Comparison of ENCODE assay signal across 8 mouse cellular contexts in the genomic region with DNA sequence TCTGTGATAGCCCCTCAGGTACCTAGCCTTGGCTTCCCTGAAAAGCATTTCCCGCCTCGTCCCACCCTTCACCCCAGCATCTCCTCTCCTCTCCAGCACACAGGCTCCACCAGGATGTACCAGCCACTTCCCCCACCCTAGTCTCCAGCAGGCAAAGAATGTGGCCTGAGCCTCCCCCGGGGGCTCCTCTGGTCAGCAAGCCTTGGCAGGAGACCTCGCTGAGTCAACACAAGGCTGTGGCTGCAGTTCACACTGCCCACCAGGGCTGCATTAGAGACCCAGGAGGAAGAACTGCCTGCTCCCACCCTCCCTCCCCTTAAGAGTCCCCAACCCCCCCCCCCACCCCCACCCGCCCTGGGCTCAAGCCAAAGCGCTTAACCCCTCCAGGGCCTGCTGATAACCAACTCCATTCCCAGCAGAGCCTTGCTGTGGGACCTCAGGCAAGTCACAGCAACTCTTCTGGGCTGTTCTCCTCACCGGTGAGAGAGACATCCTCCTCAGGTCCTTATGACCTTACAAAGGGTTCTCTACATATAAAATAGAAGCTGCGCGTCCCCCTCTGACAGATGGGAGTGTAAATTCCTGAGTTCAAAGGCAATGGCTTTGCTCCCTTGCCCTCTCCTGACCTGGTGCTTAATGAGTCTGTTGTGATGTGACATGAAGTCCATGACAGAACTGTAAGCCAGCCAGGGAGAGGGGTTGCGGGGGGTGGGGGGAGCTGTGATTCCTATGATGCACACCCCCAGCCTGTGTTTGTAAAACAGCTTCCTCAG. TPM values are rescaled to one million over a fixed set of nuclear protein-coding genes. Genes with fewer than 3 reads are reported as not detected.
DNase-seq lines count a peak whose midpoint lies in the region; ATAC-seq and TF ChIP-seq lines count a peak whose summit lies in the region.

No protein-coding gene starts in this region.

- TF ChIP-seq CTCF in embryonic fibroblast, embryonic 13.5 days (IDR thresholded peaks at IDR 0.05; ENCODE audit: borderline replicate concordance, insufficient read depth, low read length): no peak

- H3K4me1 ChIP-seq in forebrain, embryonic 12.5 days: peaks cover 40% of the 10 kb centered on the region
- H3K4me1 ChIP-seq in forebrain, embryonic 13.5 days: peaks cover 24% of the 10 kb centered on the region
- peaks cover 11% of the 10 kb centered on the region for H3K4me1 ChIP-seq in embryonic fibroblast, embryonic 13.5 days (ENCODE audit: control insufficient read depth, insufficient read depth, low read length)
- peaks cover 69% of the 10 kb centered on the region for H3K4me1 ChIP-seq in kidney, embryonic 15.5 days
- H3K4me1 ChIP-seq in midbrain, embryonic 14.5 days (ENCODE audit: control insufficient read depth, insufficient read depth, low read length): peaks cover 21% of the 10 kb centered on the region

- H3K9me3 ChIP-seq in forebrain, embryonic 12.5 days: no peaks in the 10 kb centered on the region
- H3K9me3 ChIP-seq in forebrain, embryonic 13.5 days (replicated peaks): no peaks in the 10 kb centered on the region
- no peaks in the 10 kb centered on the region for H3K9me3 ChIP-seq in kidney, embryonic 15.5 days (replicated peaks)
- no peaks in the 10 kb centered on the region for H3K9me3 ChIP-seq in midbrain, embryonic 14.5 days (ENCODE audit: control insufficient read depth, low read length)

- ATAC-seq in forebrain, embryonic 12.5 days (ENCODE audit: low FRiP score): no peak
- no peak for ATAC-seq in forebrain, embryonic 13.5 days
- peak; percentile 17; the same call in 1 of the 2 replicates for ATAC-seq in kidney, embryonic 15.5 days (replicated peaks; ENCODE audit: low FRiP score)
- ATAC-seq in midbrain, embryonic 14.5 days (ENCODE audit: low FRiP score, low TSS enrichment): no peak

- 0 out of 2 replicates have a peak overlapping the region, but pooled peaks have one; percentile 4 for H3K9ac ChIP-seq in forebrain, embryonic 12.5 days
- H3K9ac ChIP-seq in forebrain, embryonic 13.5 days: no peak overlapping the region
- H3K9ac ChIP-seq in kidney, embryonic 15.5 days: no peak overlapping the region
- H3K9ac ChIP-seq in midbrain, embryonic 14.5 days (replicated peaks; ENCODE audit: low read length): no peak overlapping the region; the same call in 1 of the 2 replicates

- no peaks in the 10 kb centered on the region for H3K36me3 ChIP-seq in forebrain, embryonic 12.5 days (replicated peaks)
- H3K36me3 ChIP-seq in forebrain, embryonic 13.5 days (ENCODE audit: poor library complexity, severe bottlenecking): no peaks in the 10 kb centered on the region
- H3K36me3 ChIP-seq in kidney, embryonic 15.5 days: no peaks in the 10 kb centered on the region
- no peaks in the 10 kb centered on the region for H3K36me3 ChIP-seq in midbrain, embryonic 14.5 days (ENCODE audit: control insufficient read depth, insufficient read depth, low read length)

- H3K27ac ChIP-seq in forebrain, embryonic 12.5 days: peak overlapping the region; percentile 13; the same call in 1 of the 2 replicates
- no peak overlapping the region for H3K27ac ChIP-seq in forebrain, embryonic 13.5 days
- peak overlapping the region; percentile 74 for H3K27ac ChIP-seq in embryonic fibroblast, embryonic 13.5 days (ENCODE audit: insufficient read depth, low read length)
- peak overlapping the region; percentile 97 for H3K27ac ChIP-seq in kidney, embryonic 15.5 days
- 0 out of 2 replicates have a peak overlapping the region, but pooled peaks have one; percentile 57 for H3K27ac ChIP-seq in midbrain, embryonic 14.5 days (replicated peaks; ENCODE audit: low read depth, low read length)

- no peak overlapping the region for H3K4me2 ChIP-seq in forebrain, embryonic 12.5 days
- no peak overlapping the region for H3K4me2 ChIP-seq in forebrain, embryonic 13.5 days
- H3K4me2 ChIP-seq in kidney, embryonic 15.5 days: peak overlapping the region; percentile 10; the same call in 1 of the 2 replicates
- no peak overlapping the region for H3K4me2 ChIP-seq in midbrain, embryonic 14.5 days (ENCODE audit: low read length)

- H3K27me3 ChIP-seq in forebrain, embryonic 12.5 days: peaks cover 24% of the 10 kb centered on the region
- H3K27me3 ChIP-seq in forebrain, embryonic 13.5 days: no peaks in the 10 kb centered on the region
- H3K27me3 ChIP-seq in kidney, embryonic 15.5 days: no peaks in the 10 kb centered on the region
- no peaks in the 10 kb centered on the region for H3K27me3 ChIP-seq in midbrain, embryonic 14.5 days (ENCODE audit: control insufficient read depth, insufficient read depth, low read length)

- DNase-seq in midbrain, embryonic 14.5 days: no peak
- DNase-seq in ovary, postnatal 14 days (ENCODE audit: low spot score): no peak
- no peak for DNase-seq in gastrocnemius, adult 18-20 months (ENCODE audit: low spot score)
- no peak for DNase-seq in right cerebral cortex, postnatal 10 days (ENCODE audit: low spot score in 2 of 2)

- WGBS in forebrain, embryonic 12.5 days: 53% methylated on average over 10 of the region's 10 CpGs
- WGBS in forebrain, embryonic 13.5 days: 64% methylated on average over 10 of the region's 10 CpGs
- 15% methylated on average over 10 of the region's 10 CpGs for WGBS in kidney, embryonic 15.5 days
- WGBS in midbrain, embryonic 14.5 days: 56% methylated on average over 10 of the region's 10 CpGs

- H3K4me3 ChIP-seq in forebrain, embryonic 12.5 days (replicated peaks): no peak overlapping the region
- no peak overlapping the region for H3K4me3 ChIP-seq in forebrain, embryonic 13.5 days
- H3K4me3 ChIP-seq in embryonic fibroblast, embryonic 13.5 days (ENCODE audit: insufficient read depth, low read length): no peak overlapping the region
- no peak overlapping the region for H3K4me3 ChIP-seq in kidney, embryonic 15.5 days (replicated peaks)
- no peak overlapping the region for H3K4me3 ChIP-seq in midbrain, embryonic 14.5 days (replicated peaks; ENCODE audit: low read depth, low read length)

- no peak for TF ChIP-seq POLR2A in embryonic fibroblast, embryonic 13.5 days (IDR thresholded peaks at IDR 0.05; ENCODE audit: low read depth, low read length)

RNA-seq across cellular contexts. Expression of a gene that starts 8.0 kb away (rescaled TPM):
- 7.7 and 8.4 TPM in 2 replicates for polyA plus RNA-seq in forebrain, embryonic 12.5 days (2016; fragmentation: Nextera tagmentation; extraction: Ambion mirVana)
- 5.0 and 5.5 TPM in 2 replicates for polyA plus RNA-seq in forebrain, embryonic 13.5 days (2015; fragmentation: Nextera tagmentation; extraction: Ambion mirVana)
- polyA plus RNA-seq in embryonic fibroblast, embryonic 13.5 days (2011; ENCODE audit: insufficient read length, low read depth, missing spikeins): 26.1 and 30.9 TPM in 2 replicates
- polyA plus RNA-seq in kidney, embryonic 15.5 days (2015; fragmentation: Nextera tagmentation; extraction: Ambion mirVana): 46.2 and 51.1 TPM in 2 replicates
- 7.8 and 8.8 TPM in 2 replicates for polyA plus RNA-seq in midbrain, embryonic 14.5 days (2014; fragmentation: Nextera tagmentation; extraction: Ambion mirVana)
- 1 to 10 TPM; 5.2 to 9.5 TPM for total RNA-seq in gastrocnemius, adult 18-20 months (2021)

RNA-seq across cellular contexts. Expression of a gene that starts 20.9 kb away (rescaled TPM):
- not detected in 2 replicates for polyA plus RNA-seq in forebrain, embryonic 12.5 days (2016; fragmentation: Nextera tagmentation; extraction: Ambion mirVana)
- not detected in 2 replicates for polyA plus RNA-seq in forebrain, embryonic 13.5 days (2015; fragmentation: Nextera tagmentation; extraction: Ambion mirVana)
- polyA plus RNA-seq in embryonic fibroblast, embryonic 13.5 days (2011; ENCODE audit: insufficient read length, low read depth, missing spikeins): not detected in 2 replicates
- polyA plus RNA-seq in kidney, embryonic 15.5 days (2015; fragmentation: Nextera tagmentation; extraction: Ambion mirVana): 0.60 and 1.8 TPM in 2 replicates
- not detected in 2 replicates for polyA plus RNA-seq in midbrain, embryonic 14.5 days (2014; fragmentation: Nextera tagmentation; extraction: Ambion mirVana)
- not detected for total RNA-seq in gastrocnemius, adult 18-20 months (2021)

RNA-seq across cellular contexts. Expression of a gene that starts 31.6 kb away (rescaled TPM):
- 2.0 and 2.1 TPM in 2 replicates for polyA plus RNA-seq in forebrain, embryonic 12.5 days (2016; fragmentation: Nextera tagmentation; extraction: Ambion mirVana)
- 0.92 and 0.93 TPM in 2 replicates for polyA plus RNA-seq in forebrain, embryonic 13.5 days (2015; fragmentation: Nextera tagmentation; extraction: Ambion mirVana)
- polyA plus RNA-seq in embryonic fibroblast, embryonic 13.5 days (2011; ENCODE audit: insufficient read length, low read depth, missing spikeins): 5.9 and 6.4 TPM in 2 replicates
- polyA plus RNA-seq in kidney, embryonic 15.5 days (2015; fragmentation: Nextera tagmentation; extraction: Ambion mirVana): 9.1 and 9.5 TPM in 2 replicates
- polyA plus RNA-seq in midbrain, embryonic 14.5 days (2014; fragmentation: Nextera tagmentation; extraction: Ambion mirVana): 1.3 and 1.6 TPM in 2 replicates
- 1 to 10 TPM; 4.1 to 6.5 TPM for total RNA-seq in gastrocnemius, adult 18-20 months (2021)

RNA-seq across cellular contexts. Expression of a gene that starts 42.6 kb away (rescaled TPM):
- 53.6 and 56.4 TPM in 2 replicates for polyA plus RNA-seq in forebrain, embryonic 12.5 days (2016; fragmentation: Nextera tagmentation; extraction: Ambion mirVana)
- polyA plus RNA-seq in forebrain, embryonic 13.5 days (2015; fragmentation: Nextera tagmentation; extraction: Ambion mirVana): 50.3 and 53.7 TPM in 2 replicates
- polyA plus RNA-seq in embryonic fibroblast, embryonic 13.5 days (2011; ENCODE audit: insufficient read length, low read depth, missing spikeins): 33.1 and 33.2 TPM in 2 replicates
- 49.5 and 55.5 TPM in 2 replicates for polyA plus RNA-seq in kidney, embryonic 15.5 days (2015; fragmentation: Nextera tagmentation; extraction: Ambion mirVana)
- 37.3 and 42.0 TPM in 2 replicates for polyA plus RNA-seq in midbrain, embryonic 14.5 days (2014; fragmentation: Nextera tagmentation; extraction: Ambion mirVana)
- total RNA-seq in gastrocnemius, adult 18-20 months (2021): 10 to 100 TPM; 42.8 to 46.6 TPM
